Mouse (Mus musculus) ovary, postnatal 36 days (tissue): ENCODE results near the gene Ppcdc.

ENCODE experiments used
- DNase-seq: peaks from one replicate; pipeline ENCODE4 v3.0.0; 2022; ENCODE audit warnings: low spot score, mixed read lengths

The Ppcdc gene

GRCm38 (mm10) chr9:57354377-57355183, 85.3 kb downstream of the Ppcdc start:
- no peak for DNase-seq

- no peak for DNase-seq
Observed at GRCm38 (mm10) chr9:57351277-57351676, 88.6 kb downstream of the Ppcdc start.

- DNase-seq = no peak
Observed at GRCm38 (mm10) chr9:57345902-57346301, 94.0 kb downstream of the Ppcdc start.

- DNase-seq = no peak
Observed at GRCm38 (mm10) chr9:57343752-57344151, 96.2 kb downstream of the Ppcdc start.

GRCm38 (mm10) chr9:57342906-57343474, 96.9 kb downstream of the Ppcdc start:
- no peak for DNase-seq

- no peak for DNase-seq
Observed at GRCm38 (mm10) chr9:57342186-57342585, 97.7 kb downstream of the Ppcdc start.

- no peak for DNase-seq
Observed at GRCm38 (mm10) chr9:57340361-57340760, 99.6 kb downstream of the Ppcdc start.

- no peak for DNase-seq
Observed at GRCm38 (mm10) chr9:57339577-57340210, 100.2 kb downstream of the Ppcdc start.

- no peak for DNase-seq
Observed at GRCm38 (mm10) chr9:57338706-57339105, 101.2 kb downstream of the Ppcdc start.
